Mouse (Mus musculus) lung, postnatal 0 days (tissue): ENCODE data around the gene Zdhhc8. TPM values are rescaled to one million over a fixed set of nuclear protein-coding genes. Genes with fewer than 3 reads are reported as not detected.

Source experiments
- ATAC-seq: fragments of 200-750 bp; cut with Nextera tagmentation; 2 replicates; pipeline ENCODE4 v1.8.0; 2017; ENCODE audit warnings: moderate library complexity
- DNase-seq: peaks from one replicate; pipeline ENCODE4 v3.0.0-alpha.2; 2016; ENCODE audit warnings: low spot score
- H3K27ac ChIP-seq: fragments of 300-500 bp; sonication (generic); 2 replicates; pipeline ENCODE4 v1.5.1; 2014; ENCODE audit warnings: antibody characterized with exemption, mild to moderate bottlenecking, low read length, mixed read lengths
- H3K27me3 ChIP-seq: fragments of 300-500 bp; sonication (generic); replicated peaks from 2 replicates; pipeline ENCODE4 v1.6.1; 2014; ENCODE audit warnings: low read length, mixed read lengths; ENCODE audit not compliant: insufficient read depth
- H3K36me3 ChIP-seq: fragments of 300-500 bp; sonication (generic); 2 replicates; pipeline ENCODE4 v1.6.1; 2014; ENCODE audit warnings: low read length, mixed read lengths; ENCODE audit not compliant: insufficient read depth
- H3K4me1 ChIP-seq: fragments of 300-500 bp; sonication (generic); 2 replicates; pipeline ENCODE4 v1.6.1; 2014; ENCODE audit warnings: antibody characterized with exemption, low read depth, low read length, mixed read lengths; ENCODE audit not compliant: insufficient read depth
- H3K4me2 ChIP-seq: fragments of 300-500 bp; sonication (generic); replicated peaks from 2 replicates; pipeline ENCODE4 v1.6.1; 2014; ENCODE audit warnings: low read depth, mild to moderate bottlenecking, low read length, moderate library complexity, mixed read lengths
- H3K4me3 ChIP-seq: fragments of 300-500 bp; sonication (generic); 2 replicates; pipeline ENCODE4 v1.5.1; 2014; ENCODE audit warnings: low read depth, low read length
- H3K9ac ChIP-seq: fragments of 300-500 bp; sonication (generic); replicated peaks from 2 replicates; pipeline ENCODE4 v1.6.1; 2014; ENCODE audit warnings: low read depth, mild to moderate bottlenecking
- H3K9me3 ChIP-seq: fragments of 300-500 bp; sonication (generic); 2 replicates; pipeline ENCODE4 v1.6.1; 2016; ENCODE audit warnings: low read length, mixed read lengths
- CTCF ChIP-seq: IDR thresholded peaks from 2 replicates; pipeline ENCODE4 v1.5.1; 2016; ENCODE audit warnings: antibody characterized with exemption, mild to moderate bottlenecking
- EP300 ChIP-seq: IDR thresholded peaks from 2 replicates; pipeline ENCODE4 v1.6.1; 2016; ENCODE audit warnings: antibody characterized with exemption, mild to moderate bottlenecking, control low read depth
- WGBS: fragments of 180-500 bp; shearing (Covaris S2); extraction: QIAGEN DNeasy Blood & Tissue Kit; methylation state at CpG from one replicate; pipeline ENCODE4 v1.1.7; 2014; 5-methylcytosine and 5-hydroxymethylcytosine counted together
- polyA plus RNA-seq: library from polyadenylated mRNA; unstranded; fragments of >200 nt; fragmentation: Nextera tagmentation; extraction: Ambion mirVana; gene quantifications from 2 replicates; pipeline ENCODE4 v1.2.1, GENCODE M21; 2015

The Zdhhc8 gene
- polyA plus RNA-seq, 1 experiment from 2014 or later: 13.9 TPM

DNA sequence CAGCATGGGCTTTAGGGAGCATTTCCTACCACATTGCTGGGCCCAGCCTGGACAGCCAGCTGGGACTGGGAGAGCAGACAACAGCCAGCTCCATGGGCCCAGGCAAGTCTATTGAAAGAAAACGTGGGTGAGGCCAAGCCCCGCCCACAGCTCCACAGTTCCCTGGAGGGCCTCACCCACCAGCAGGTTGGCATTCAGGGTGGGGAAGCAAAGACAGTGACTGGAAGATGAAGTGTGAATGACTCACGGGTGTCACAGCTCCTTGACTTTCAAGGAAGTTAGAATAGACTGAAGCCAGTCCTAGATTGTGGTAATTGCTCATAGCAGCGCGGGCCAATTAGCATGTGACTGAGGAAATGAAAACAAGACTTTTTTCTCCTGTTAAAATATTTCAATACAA is 39.9 kb downstream of the Zdhhc8 start:
- Histone ChIP-seq H3K27ac (no peak overlapping the region), H3K4me1 (no peaks in the 10 kb centered on the region), H3K4me3 (no peak overlapping the region), H3K9me3 (no peaks in the 10 kb centered on the region), H3K36me3 (no peaks in the 10 kb centered on the region), H3K27me3 (no peaks in the 10 kb centered on the region), H3K9ac (no peak overlapping the region), H3K4me2 (no peak overlapping the region)
- TF ChIP-seq EP300 (no peak), CTCF (no peak)
- DNase-seq (peak; percentile 45), ATAC-seq (no peak)
- 54% methylated on average over 5 of the region's 5 CpGs for WGBS

DNA sequence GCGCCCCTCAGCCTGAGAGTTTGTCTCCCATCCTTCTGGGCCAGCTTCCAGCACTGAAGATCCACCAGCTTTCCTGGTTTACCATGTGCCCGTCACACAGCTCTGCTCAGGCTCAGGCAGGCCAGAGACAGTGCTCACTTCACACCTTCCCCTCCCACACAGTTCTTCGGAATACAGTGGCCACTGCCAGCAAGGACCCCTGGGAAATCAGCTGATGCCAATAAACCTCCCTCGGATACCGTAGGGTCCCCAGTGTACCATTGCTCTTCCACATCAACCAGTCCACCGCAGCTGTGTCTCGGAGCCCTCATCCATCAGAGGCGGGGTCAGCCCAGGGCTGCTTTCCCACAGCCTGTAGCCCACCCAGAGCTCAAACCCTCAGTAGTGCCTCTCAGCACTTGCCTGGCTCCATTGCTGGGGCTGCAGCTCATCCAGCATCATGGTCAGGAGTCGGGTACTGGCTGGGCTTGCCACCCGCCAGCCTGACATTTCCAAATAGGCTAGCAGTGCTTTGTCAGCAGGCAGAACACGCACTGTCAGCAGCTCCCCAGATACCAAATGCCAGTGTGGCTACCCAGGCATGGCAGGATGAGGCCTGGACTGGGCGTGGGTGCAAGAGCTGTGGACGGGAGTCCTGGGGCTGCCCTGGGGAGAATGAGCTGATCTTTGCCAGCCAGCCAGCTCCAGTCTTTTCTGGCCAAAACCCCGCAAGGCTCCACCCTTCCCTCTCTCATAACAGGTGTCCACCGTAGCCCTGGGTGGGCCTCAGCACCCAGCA is 40.5 kb downstream of the Zdhhc8 start:
- whole genome bisulfite sequencing: 66% methylated on average over 14 of the region's 15 CpGs
- H3K27me3 ChIP-seq: no peaks in the 10 kb centered on the region
- no peaks in the 10 kb centered on the region for H3K36me3 ChIP-seq
- TF ChIP-seq CTCF (no peak), EP300 (no peak)
- H3K4me1 ChIP-seq: no peaks in the 10 kb centered on the region
- no peak for ATAC-seq
- H3K27ac ChIP-seq: no peak overlapping the region
- no peak overlapping the region for H3K9ac ChIP-seq
- H3K9me3 ChIP-seq: no peaks in the 10 kb centered on the region
- H3K4me3 ChIP-seq: no peak overlapping the region
- H3K4me2 ChIP-seq: no peak overlapping the region
- no peak for DNase-seq

- no peak overlapping the region for H3K27ac ChIP-seq
- DNase-seq: no peak
- H3K27me3 ChIP-seq: no peaks in the 10 kb centered on the region
- WGBS: 56% methylated on average over 2 of the region's 2 CpGs
- peak; percentile 21; the same call in 1 of the 2 replicates for ATAC-seq
- no peak overlapping the region for H3K4me3 ChIP-seq
- H3K9ac ChIP-seq: no peak overlapping the region
- H3K4me1 ChIP-seq: no peaks in the 10 kb centered on the region
- H3K36me3 ChIP-seq: no peaks in the 10 kb centered on the region
- H3K9me3 ChIP-seq: no peaks in the 10 kb centered on the region
- H3K4me2 ChIP-seq: no peak overlapping the region
- TF ChIP-seq EP300 (no peak), CTCF (no peak)
Measured at GRCm38 (mm10) chr16:18191006-18191405, 43.9 kb downstream of the Zdhhc8 start.

DNA sequence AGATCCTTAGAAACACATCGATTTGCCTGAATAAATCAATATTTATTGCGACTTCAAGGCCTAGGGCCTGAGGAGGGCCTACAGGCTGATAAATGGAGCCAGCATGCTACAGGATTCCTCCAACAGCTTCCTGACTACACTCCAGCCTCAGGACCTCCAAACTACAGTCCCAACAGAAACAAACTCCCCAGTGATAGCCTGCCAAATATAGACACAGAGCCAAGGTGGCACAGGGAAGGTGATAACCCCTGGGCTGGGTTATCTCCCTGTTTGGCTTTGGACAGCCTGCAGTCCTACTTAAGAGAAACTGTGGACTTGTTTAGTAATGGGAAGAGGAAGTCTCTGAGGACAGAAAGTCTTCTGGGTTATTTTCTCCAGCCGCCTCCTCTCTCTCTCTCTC is 47.7 kb downstream of the Zdhhc8 start:
- Histone ChIP-seq H3K9me3 (no peaks in the 10 kb centered on the region), H3K27ac (no peak overlapping the region), H3K4me2 (no peak overlapping the region), H3K9ac (no peak overlapping the region), H3K27me3 (no peaks in the 10 kb centered on the region), H3K4me3 (no peak overlapping the region), H3K4me1 (no peaks in the 10 kb centered on the region), H3K36me3 (no peaks in the 10 kb centered on the region)
- WGBS: 63% methylated on average over 3 of the region's 3 CpGs
- TF ChIP-seq CTCF (no peak), EP300 (no peak)
- no peak for DNase-seq
- ATAC-seq: no peak

DNA sequence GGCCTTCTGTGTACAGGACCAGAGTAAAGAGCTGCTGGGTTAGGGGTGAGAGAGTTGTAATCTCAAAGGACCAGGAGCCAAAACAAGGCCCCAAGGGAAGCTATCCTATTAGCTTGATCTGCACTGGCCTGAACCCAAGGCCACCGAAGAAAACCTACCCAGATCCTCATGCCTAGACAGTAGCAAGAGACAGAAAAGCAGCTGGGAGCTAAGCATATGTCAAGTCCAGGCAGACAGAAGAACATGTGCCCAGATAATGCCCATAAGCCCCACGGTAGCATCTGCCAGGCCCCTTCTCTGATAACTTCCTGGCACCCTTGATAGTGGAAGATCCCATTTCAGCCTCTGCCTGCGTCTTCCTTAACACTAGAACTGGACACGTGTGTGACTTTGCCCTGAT is 48.1 kb downstream of the Zdhhc8 start:
- DNase-seq (no peak), ATAC-seq (no peak)
- Histone ChIP-seq H3K4me1 (no peaks in the 10 kb centered on the region), H3K4me3 (no peak overlapping the region), H3K9ac (no peak overlapping the region), H3K36me3 (no peaks in the 10 kb centered on the region), H3K27ac (no peak overlapping the region), H3K9me3 (no peaks in the 10 kb centered on the region), H3K27me3 (no peaks in the 10 kb centered on the region), H3K4me2 (no peak overlapping the region)
- WGBS: 67% methylated on average over 4 of the region's 4 CpGs
- TF ChIP-seq CTCF (no peak), EP300 (no peak)

DNA sequence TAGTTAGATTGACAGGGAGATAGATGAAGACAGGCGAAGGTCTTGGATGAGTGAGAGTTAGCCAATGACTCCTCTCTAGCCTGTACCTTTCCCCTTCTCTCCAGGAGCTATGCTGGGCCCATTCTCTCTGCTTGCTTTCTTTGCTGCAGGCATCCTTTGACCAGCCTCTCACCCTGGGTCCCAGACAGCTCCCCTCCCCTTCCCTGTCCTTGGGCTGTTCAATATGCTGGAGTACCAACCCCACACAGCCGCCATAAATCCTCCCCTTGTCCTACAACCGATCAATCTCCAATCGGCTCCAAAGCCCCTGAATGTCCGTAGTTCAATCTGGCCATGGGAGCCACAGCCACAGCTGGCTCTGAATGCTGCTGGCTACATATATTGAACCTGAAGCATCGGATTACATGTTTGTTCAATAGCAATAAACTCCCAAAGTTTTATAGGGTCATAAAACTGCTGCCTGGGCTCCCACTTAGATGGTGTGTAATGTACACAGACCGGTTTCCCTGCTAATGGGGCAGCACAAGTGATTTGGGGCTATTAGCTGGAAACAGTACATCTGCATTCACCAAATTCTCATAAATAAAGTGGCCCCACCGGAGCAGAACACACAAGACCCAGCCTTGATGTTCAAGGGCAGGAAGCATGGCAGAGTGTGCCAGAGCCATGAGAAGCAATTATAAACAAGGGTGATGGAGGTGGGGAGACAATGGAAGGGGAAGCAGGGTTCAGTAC is 49.1 kb downstream of the Zdhhc8 start:
- Histone ChIP-seq H3K27ac (no peak overlapping the region), H3K4me3 (no peak overlapping the region), H3K9ac (no peak overlapping the region), H3K4me2 (no peak overlapping the region), H3K4me1 (no peaks in the 10 kb centered on the region), H3K9me3 (no peaks in the 10 kb centered on the region), H3K27me3 (no peaks in the 10 kb centered on the region), H3K36me3 (no peaks in the 10 kb centered on the region)
- ATAC-seq: no peak
- TF ChIP-seq EP300 (no peak), CTCF (no peak)
- 82% methylated on average over 8 of the region's 8 CpGs for WGBS
- DNase-seq: no peak
